22 mouse cellular contexts compared by ENCODE assay signal in genomic region chr8:48279360-48279759, GRCm38 (mm10).
DNase-seq lines count a peak whose midpoint lies in the region; ATAC-seq and TF ChIP-seq lines count a peak whose summit lies in the region.
"Had no signal": no experiment of that assay in that cellular context is flagged by ENCODE, and none has a peak within 500 bp of the region (broad histone marks: within the 10 kb centered on the region; RNA-seq: fewer than 3 reads in every experiment).

No protein-coding gene starts in this region.

- TF ChIP-seq CTCF in heart, postnatal 0 days (IDR thresholded peaks at IDR 0.05; ENCODE audit: low read depth) = peak; percentile 35
- TF ChIP-seq CTCF in left cerebral cortex, adult 2 months (IDR thresholded peaks at IDR 0.05) = peak; percentile 13
- TF ChIP-seq CTCF in CH12.LX (conservative IDR thresholded peaks at IDR 0.05 in 1 of 2, IDR thresholded peaks at IDR 0.05 in 1 of 2; ENCODE audit: low read depth in 2 of 2, low read length in 2 of 2) = 0 out of 4 replicates have a peak, but pooled peaks of 1 of the 2 experiments have one; percentile 12

- H3K9ac ChIP-seq in heart, postnatal 0 days (replicated peaks; ENCODE audit: low read depth, low read length) = no peak overlapping the region
- no peak overlapping the region for H3K9ac ChIP-seq in CH12.LX (ENCODE audit: insufficient read depth, low read depth)
- H3K9ac ChIP-seq: embryonic facial prominence, embryonic 13.5 days; heart, embryonic 13.5 days; kidney, embryonic 15.5 days; limb, embryonic 15.5 days; midbrain, embryonic 12.5 days; neural tube, embryonic 15.5 days; stomach, embryonic 15.5 days had no signal

- H3K4me3 ChIP-seq in heart, postnatal 0 days (ENCODE audit: low read depth, low read length) = no peak overlapping the region
- no peak overlapping the region for H3K4me3 ChIP-seq in left cerebral cortex, adult 2 months
- H3K4me3 ChIP-seq in CH12.LX (replicated peaks in 1 of 3; ENCODE audit: low read depth in 2 of 3, low read length in 2 of 3, poor library complexity in 1 of 3) = no peak overlapping the region
- H3K4me3 ChIP-seq: embryonic facial prominence, embryonic 13.5 days; heart, embryonic 13.5 days; kidney, embryonic 15.5 days; limb, embryonic 15.5 days; midbrain, embryonic 12.5 days; neural tube, embryonic 15.5 days; stomach, embryonic 15.5 days had no signal

- no peak for TF ChIP-seq POLR2A in CH12.LX (IDR thresholded peaks at IDR 0.05; ENCODE audit: low read depth, low read length)

- peak; percentile 10 for TF ChIP-seq RAD21 in CH12.LX (IDR thresholded peaks at IDR 0.05; ENCODE audit: low read depth, low read length)

- H3K4me1 ChIP-seq in heart, postnatal 0 days (ENCODE audit: control insufficient read depth, insufficient read depth) = no peaks in the 10 kb centered on the region
- no peaks in the 10 kb centered on the region for H3K4me1 ChIP-seq in CH12.LX (ENCODE audit: control insufficient read depth in 1 of 2, insufficient read depth in 2 of 2)
- H3K4me1 ChIP-seq: kidney, embryonic 15.5 days; limb, embryonic 15.5 days; neural tube, embryonic 15.5 days; stomach, embryonic 15.5 days had no signal

- no peak overlapping the region for H3K27ac ChIP-seq in heart, postnatal 0 days (ENCODE audit: low read depth)
- H3K27ac ChIP-seq in left cerebral cortex, adult 2 months = no peak overlapping the region
- H3K27ac ChIP-seq in CH12.LX (ENCODE audit: insufficient read depth, low read depth) = no peak overlapping the region
- H3K27ac ChIP-seq: embryonic facial prominence, embryonic 13.5 days; heart, embryonic 13.5 days; kidney, embryonic 15.5 days; limb, embryonic 15.5 days; macrophage; midbrain, embryonic 12.5 days; neural tube, embryonic 15.5 days; stomach, embryonic 15.5 days had no signal

- H3K36me3 ChIP-seq in heart, postnatal 0 days (replicated peaks; ENCODE audit: control insufficient read depth, insufficient read depth, low read length) = peaks cover 6% of the 10 kb centered on the region
- no peaks in the 10 kb centered on the region for H3K36me3 ChIP-seq in CH12.LX (replicated peaks in 1 of 2; ENCODE audit: control insufficient read depth in 1 of 2, insufficient read depth in 1 of 2, low read length in 1 of 2)

- in situ Hi-C loops in CH12.LX (cut with MboI; ENCODE audit: low pct_ligation_motif_present, low pct_unique_long_range_greater_than_20kb, low sequenced_read_pairs) = no loop called here

- H3K79me2 ChIP-seq in CH12.LX (replicated peaks; ENCODE audit: control insufficient read depth, extremely low read depth, insufficient read depth, poor library complexity, severe bottlenecking) = no peaks in the 10 kb centered on the region

- H3K9me3 ChIP-seq in heart, postnatal 0 days (replicated peaks; ENCODE audit: control insufficient read depth, low read length) = peaks cover 9% of the 10 kb centered on the region; the same call in 1 of the 2 replicates
- peaks cover 66% of the 10 kb centered on the region for H3K9me3 ChIP-seq in CH12.LX (replicated peaks; ENCODE audit: low read length)
- H3K9me3 ChIP-seq: limb, embryonic 15.5 days; stomach, embryonic 15.5 days had no signal

- ATAC-seq in heart, postnatal 0 days (ENCODE audit: insufficient read depth, low read depth) = no peak
- no peak for ATAC-seq in megakaryocyte progenitor cell, adult 5-6 weeks (replicated peaks; ENCODE audit: poor library complexity)
- ATAC-seq: forebrain, embryonic 16.5 days; inflammation-experienced regulatory T-cells, adult 6 months had no signal

- TF ChIP-seq EP300 in heart, postnatal 0 days (IDR thresholded peaks at IDR 0.05; ENCODE audit: low read depth) = no peak
- TF ChIP-seq EP300 in CH12.LX (IDR thresholded peaks at IDR 0.05; ENCODE audit: low read length) = no peak

- no peaks in the 10 kb centered on the region for H3K27me3 ChIP-seq in heart, postnatal 0 days (ENCODE audit: control insufficient read depth, insufficient read depth, low read length)
- H3K27me3 ChIP-seq in CH12.LX (replicated peaks) = no peaks in the 10 kb centered on the region
- H3K27me3 ChIP-seq: embryonic facial prominence, embryonic 13.5 days; heart, embryonic 13.5 days; kidney, embryonic 15.5 days; limb, embryonic 15.5 days; neural tube, embryonic 15.5 days; stomach, embryonic 15.5 days had no signal

- DNase-seq in heart, postnatal 0 days (ENCODE audit: low spot score) = no peak
- DNase-seq in heart, postnatal 4 days = no peak
- DNase-seq in left cerebral cortex, adult 2 months (ENCODE audit: extremely low spot score in 1 of 2, low spot score in 2 of 2) = no peak
- DNase-seq in left cerebral cortex, postnatal 36 days (ENCODE audit: low spot score in 2 of 2) = no peak
- DNase-seq in A20 (ENCODE audit: low read depth, low spot score) (peak; percentile 16), CH12.LX (ENCODE audit: extremely low read depth) (no peak)
- no peak for DNase-seq in spleen, postnatal 36 days (ENCODE audit: low spot score in 2 of 2)
- DNase-seq: cerebellum, adult 9-10 months; layer of hippocampus, postnatal 36 days; right cerebral cortex, postnatal 25 days; thymus, adult 2 months had no signal

- intact Hi-C loops in left cerebral cortex, adult 2 months (cut with DNase I) = no loop called here
- intact Hi-C loops in left cerebral cortex, postnatal 36 days (cut with DNase I) = no loop called here

- H3K4me2 ChIP-seq in heart, postnatal 0 days (ENCODE audit: low read depth, low read length) = no peak overlapping the region
- no peak overlapping the region for H3K4me2 ChIP-seq in CH12.LX (ENCODE audit: insufficient read depth, low read depth, poor library complexity, severe bottlenecking)
- H3K4me2 ChIP-seq: embryonic facial prominence, embryonic 13.5 days; heart, embryonic 13.5 days; kidney, embryonic 15.5 days; limb, embryonic 15.5 days; midbrain, embryonic 12.5 days; neural tube, embryonic 15.5 days; stomach, embryonic 15.5 days had no signal

- WGBS in heart, postnatal 0 days = 89% methylated on average over 2 of the region's 2 CpGs

- dilution Hi-C loops in CH12.LX (cut with MboI; ENCODE audit: extremely low pct_ligation_motif_present, extremely low pct_unique_long_range_greater_than_20kb, low sequenced_read_pairs) = no loop called here

TF ChIP-seq in CH12.LX, 34 proteins besides CTCF, POLR2A, EP300 and RAD21:
- TF ChIP-seq ZKSCAN1 (IDR thresholded peaks at IDR 0.05; ENCODE audit: borderline replicate concordance, low read depth, low read length) = no peak
- no peak for TF ChIP-seq SMC3 (IDR thresholded peaks at IDR 0.05; ENCODE audit: low read depth, low read length)
- TF ChIP-seq KAT2A (IDR thresholded peaks at IDR 0.05; ENCODE audit: insufficient replicate concordance, low read length) = no peak
- TF ChIP-seq IRF4 (IDR thresholded peaks at IDR 0.05; ENCODE audit: low read depth, low read length) = no peak
- TF ChIP-seq TCF12 (IDR thresholded peaks at IDR 0.05; ENCODE audit: low read depth, low read length) = no peak
- no peak for TF ChIP-seq ZMIZ1 (IDR thresholded peaks at IDR 0.05; ENCODE audit: low read depth, low read length)
- TF ChIP-seq MYC (IDR thresholded peaks at IDR 0.05; ENCODE audit: low read depth, low read length) = no peak
- TF ChIP-seq NELFE (IDR thresholded peaks at IDR 0.05; ENCODE audit: low read depth, low read length) = no peak
- TF ChIP-seq GABPA (IDR thresholded peaks at IDR 0.05; ENCODE audit: insufficient replicate concordance, low read depth, low read length) = no peak
- no peak for TF ChIP-seq MAX (IDR thresholded peaks at IDR 0.05; ENCODE audit: low read length)
- TF ChIP-seq MAFK (IDR thresholded peaks at IDR 0.05; ENCODE audit: insufficient replicate concordance, low read length) = no peak
- TF ChIP-seq E2F4 (IDR thresholded peaks at IDR 0.05; ENCODE audit: insufficient replicate concordance, low read depth, low read length) = no peak
- no peak for TF ChIP-seq HCFC1 (IDR thresholded peaks at IDR 0.05; ENCODE audit: low read depth, low read length)
- TF ChIP-seq JUN (IDR thresholded peaks at IDR 0.05; ENCODE audit: insufficient read depth, low read depth, low read length) = no peak
- TF ChIP-seq TBP (conservative IDR thresholded peaks at IDR 0.05; ENCODE audit: low read depth, low read length) = no peak
- no peak for TF ChIP-seq PAX5 (IDR thresholded peaks at IDR 0.05; ENCODE audit: low read length)
